Mouse (Mus musculus) right cerebral cortex, adult 18-20 months (tissue): ENCODE results near the gene Hoxc8.

Source experiments
- DNase-seq: peaks from one replicate; pipeline ENCODE4 v3.0.0; 2022; ENCODE audit warnings: mixed read lengths

Gene Hoxc8

GRCm38 (mm10) chr15:103011928-103012486, 21.6 kb downstream of the Hoxc8 start:
- no peak for DNase-seq

GRCm38 (mm10) chr15:103013238-103013984, 23.0 kb downstream of the Hoxc8 start:
- peak; percentile 39 for DNase-seq

- DNase-seq = no peak
Measured at GRCm38 (mm10) chr15:103014166-103015008, 24.0 kb downstream of the Hoxc8 start.

GRCm38 (mm10) chr15:103015009-103015399, 24.6 kb downstream of the Hoxc8 start:
- no peak for DNase-seq

- DNase-seq = no peak
Measured at GRCm38 (mm10) chr15:103015406-103016166, 25.2 kb downstream of the Hoxc8 start.

- DNase-seq = no peak
Measured at GRCm38 (mm10) chr15:103018636-103019035, 28.2 kb downstream of the Hoxc8 start, which contains the start of gene Hoxc4. Gene Hoxc4 (plus strand): TSS chr15:103018934.

GRCm38 (mm10) chr15:103020899-103021418, 30.6 kb downstream of the Hoxc8 start:
- DNase-seq = no peak

- DNase-seq = no peak
Measured at GRCm38 (mm10) chr15:103021544-103021943, 31.1 kb downstream of the Hoxc8 start.

- no peak for DNase-seq
Measured at GRCm38 (mm10) chr15:103024131-103024530, 33.7 kb downstream of the Hoxc8 start.

- no peak for DNase-seq
Measured at GRCm38 (mm10) chr15:103027266-103028235, 37.1 kb downstream of the Hoxc8 start.

- no peak for DNase-seq
Measured at GRCm38 (mm10) chr15:103028916-103029512, 38.6 kb downstream of the Hoxc8 start.

- DNase-seq = no peak
Measured at GRCm38 (mm10) chr15:103030142-103030541, 39.7 kb downstream of the Hoxc8 start.

- no peak for DNase-seq
Measured at GRCm38 (mm10) chr15:103032167-103032566, 41.8 kb downstream of the Hoxc8 start.

- DNase-seq = no peak
Measured at GRCm38 (mm10) chr15:103032646-103033575, 42.5 kb downstream of the Hoxc8 start.

GRCm38 (mm10) chr15:103034043-103034806, 43.8 kb downstream of the Hoxc8 start:
- no peak for DNase-seq

GRCm38 (mm10) chr15:103034807-103035547, 44.6 kb downstream of the Hoxc8 start:
- no peak for DNase-seq

GRCm38 (mm10) chr15:103035548-103035881, 45.1 kb downstream of the Hoxc8 start:
- DNase-seq = no peak

- DNase-seq = no peak
Measured at GRCm38 (mm10) chr15:103037579-103037978, 47.2 kb downstream of the Hoxc8 start.
